Mouse (Mus musculus): ENCODE measurements around the gene Gm49325. TPM values are rescaled to one million over a fixed set of nuclear protein-coding genes. Genes with fewer than 3 reads are reported as not detected.

The Gm49325 gene
- 5.2 and 11.3 TPM in 2 replicates for polyA plus RNA-seq (2015; fragmentation: Nextera tagmentation; extraction: Ambion mirVana)

DNA sequence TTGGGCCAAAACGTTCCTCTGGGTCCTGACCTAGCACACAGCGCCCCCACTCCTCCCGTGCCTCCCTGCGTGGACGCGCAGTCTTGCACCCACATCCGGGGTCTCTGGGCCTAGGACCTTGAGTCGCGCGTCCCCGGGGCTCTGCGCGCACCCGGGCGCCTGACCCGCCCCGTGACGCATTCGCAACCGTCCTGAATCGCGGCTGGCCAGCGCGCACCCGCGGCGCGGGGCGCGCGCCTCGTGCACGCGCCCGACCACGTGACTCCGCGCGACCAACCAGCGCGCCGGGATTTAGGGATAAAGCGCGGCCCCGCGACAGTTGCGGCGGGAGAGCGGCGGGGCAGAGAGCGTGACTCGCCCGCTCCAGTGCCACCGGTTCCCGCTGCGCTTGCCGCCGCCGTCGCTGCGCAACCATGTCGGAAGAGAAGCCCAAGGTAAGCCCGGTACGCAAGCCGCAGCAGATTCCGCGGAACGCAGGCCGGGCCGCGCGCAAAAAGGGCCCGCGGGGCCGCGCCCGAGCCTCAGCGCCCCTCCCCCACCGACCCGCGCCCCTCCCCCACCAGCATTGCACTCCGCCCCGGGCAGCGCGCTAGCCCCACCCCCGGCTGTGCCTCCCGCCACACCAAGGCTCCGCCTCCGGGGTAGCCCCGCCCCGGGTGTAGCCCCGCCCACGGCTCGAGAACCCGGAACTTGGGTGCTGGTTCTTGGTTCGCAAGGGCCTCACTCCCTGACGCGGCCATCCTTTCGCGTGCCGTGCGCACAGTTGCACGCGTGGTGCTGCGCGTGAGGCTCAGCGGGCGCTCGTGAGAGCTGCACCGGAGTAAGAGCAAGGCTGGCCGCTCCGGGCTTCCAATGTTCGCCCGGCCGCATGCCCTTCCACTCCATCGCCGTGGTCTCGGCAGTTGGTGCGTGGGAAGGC, at the start of gene Gm49325, which contains the start of gene Sumo3:
Gm49325 (plus strand) TSS at position 290 of the 919 bp plus-strand sequence.
Sumo3 (plus strand) TSS at position 190 of the 919 bp plus-strand sequence.

DNA sequence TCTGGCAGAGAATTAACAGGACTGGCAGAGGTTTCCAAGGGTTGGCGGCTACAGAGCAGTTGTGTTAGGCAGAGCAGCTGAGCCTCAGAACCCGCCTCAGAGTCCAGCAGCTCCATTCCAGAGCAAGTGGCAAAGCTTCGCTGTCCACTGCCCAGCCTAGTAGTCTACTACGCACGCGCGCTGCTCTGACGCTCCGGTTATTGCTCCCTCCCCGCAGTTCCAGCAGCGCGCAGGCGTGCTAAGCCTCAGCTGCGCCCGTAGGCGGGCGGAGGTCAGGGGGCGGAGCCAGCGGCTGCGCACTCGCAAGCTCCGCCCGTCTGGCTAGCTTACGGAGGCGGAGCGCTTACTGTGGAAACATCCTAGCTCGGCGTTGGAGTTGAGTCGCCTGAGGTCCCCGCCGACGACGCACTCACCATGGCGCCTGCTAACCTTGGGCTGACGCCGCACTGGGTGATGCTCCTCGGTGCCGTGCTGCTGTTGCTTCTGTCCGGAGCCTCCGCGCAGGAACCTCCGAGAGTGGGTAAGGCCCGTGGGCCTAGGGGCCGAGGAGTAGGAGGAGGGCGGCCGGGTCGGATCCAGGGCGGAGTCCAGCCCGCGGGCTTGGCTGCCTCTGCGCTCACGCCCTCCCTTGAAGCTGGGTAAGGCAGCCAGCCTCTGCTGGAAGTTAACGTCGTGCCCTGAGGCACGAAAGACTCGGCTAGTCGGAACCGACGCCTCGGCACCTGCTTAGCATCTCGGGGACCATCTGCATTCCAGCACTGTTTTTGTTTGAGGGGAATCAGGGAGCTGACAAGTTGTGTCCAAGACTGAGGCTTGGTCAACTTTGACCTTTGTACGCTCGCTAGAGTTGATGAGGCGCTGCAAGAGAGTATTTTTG, 24.4 kb upstream of the Gm49325 start, which contains the start of gene Pttg1ip:
Pttg1ip (plus strand) TSS at position 313 of the 877 bp plus-strand sequence.

DNA sequence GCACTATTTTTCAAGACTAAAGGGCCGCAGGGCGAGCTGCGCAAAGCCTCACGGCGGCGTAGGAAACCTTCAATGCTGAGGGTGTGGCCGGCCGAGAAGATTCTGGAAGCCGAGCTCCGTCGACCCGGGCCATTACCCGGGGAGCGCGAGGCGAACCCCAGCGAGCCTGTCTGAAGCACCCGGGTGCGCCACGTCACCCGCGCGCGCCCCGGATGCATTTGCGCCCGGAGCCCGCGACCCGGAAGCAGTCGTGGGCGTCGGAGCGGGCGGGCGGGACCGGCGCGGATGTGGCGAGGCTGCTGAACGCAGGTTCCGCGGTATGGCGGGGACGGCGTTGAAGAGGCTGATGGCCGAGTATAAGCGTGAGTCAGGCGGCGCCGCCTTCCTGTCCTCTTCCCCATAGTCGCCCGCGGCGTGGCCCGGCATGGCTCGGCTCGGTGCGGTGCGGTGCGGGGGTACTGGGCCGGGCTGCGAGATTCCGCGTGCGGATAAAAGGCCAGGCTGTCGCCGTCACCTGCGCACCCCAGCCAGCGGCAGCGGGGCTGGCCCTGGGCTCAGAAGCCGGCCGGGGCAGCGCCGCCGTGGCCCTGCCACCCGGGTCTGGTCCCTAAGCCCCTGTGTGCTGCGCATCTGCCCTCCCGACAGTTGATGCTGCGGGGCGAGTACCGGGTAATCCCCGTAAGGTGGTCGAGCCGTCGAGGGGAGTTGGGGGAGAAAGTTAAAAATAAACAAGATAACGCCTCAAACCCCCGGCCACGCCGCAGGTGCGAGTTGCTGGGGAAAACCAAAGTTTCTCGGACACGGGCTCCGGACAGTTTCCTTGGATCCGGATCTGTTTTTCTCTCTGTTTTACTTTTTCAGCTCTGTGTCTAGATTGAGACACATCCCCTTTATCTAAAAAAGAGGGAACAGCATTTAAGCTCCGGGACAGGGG, 16.3 kb downstream of the Gm49325 start, which contains the start of gene Ube2g2:
Ube2g2 (plus strand) TSS at position 221 of the 934 bp plus-strand sequence.

DNA sequence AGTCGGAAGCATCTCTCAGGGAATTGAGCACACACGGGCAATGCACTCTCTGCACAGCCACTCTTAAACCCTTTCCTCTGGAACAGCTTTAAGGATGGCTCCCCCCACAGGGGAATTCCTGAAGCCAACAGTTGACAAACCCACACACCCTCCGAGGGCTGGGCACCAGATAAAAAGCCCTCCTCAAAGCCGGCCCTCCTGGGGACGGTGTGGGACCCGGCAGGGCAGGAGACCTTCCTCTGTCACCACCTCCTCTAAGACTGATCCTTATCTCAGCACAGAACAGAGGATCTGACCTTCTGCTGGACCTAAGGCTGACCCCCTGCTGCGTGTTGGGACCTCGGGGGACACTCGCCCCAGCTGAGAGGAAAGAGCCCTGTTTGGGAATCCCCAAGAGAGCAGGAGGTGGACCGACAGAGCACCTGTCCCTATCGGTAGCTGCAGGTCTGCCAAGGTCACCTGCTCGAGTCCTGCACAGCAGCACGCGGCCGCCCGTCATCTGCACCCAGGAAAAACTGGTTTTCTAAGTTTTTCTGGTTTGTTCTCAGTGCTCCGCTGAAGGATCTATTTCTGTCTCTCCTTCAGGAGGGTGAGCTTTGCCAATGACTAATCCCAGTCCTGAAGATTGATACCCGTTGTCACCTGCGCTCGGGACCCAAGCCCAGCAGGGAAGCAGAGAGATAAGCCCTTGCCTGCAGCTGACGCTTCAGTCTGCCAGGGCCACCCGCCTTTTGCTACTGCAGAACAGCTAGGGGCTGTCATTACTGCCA, 80.1 kb downstream of the Gm49325 start, which contains the start of gene Tspear:
Tspear (plus strand) TSS at position 675 of the 770 bp plus-strand sequence.

DNA sequence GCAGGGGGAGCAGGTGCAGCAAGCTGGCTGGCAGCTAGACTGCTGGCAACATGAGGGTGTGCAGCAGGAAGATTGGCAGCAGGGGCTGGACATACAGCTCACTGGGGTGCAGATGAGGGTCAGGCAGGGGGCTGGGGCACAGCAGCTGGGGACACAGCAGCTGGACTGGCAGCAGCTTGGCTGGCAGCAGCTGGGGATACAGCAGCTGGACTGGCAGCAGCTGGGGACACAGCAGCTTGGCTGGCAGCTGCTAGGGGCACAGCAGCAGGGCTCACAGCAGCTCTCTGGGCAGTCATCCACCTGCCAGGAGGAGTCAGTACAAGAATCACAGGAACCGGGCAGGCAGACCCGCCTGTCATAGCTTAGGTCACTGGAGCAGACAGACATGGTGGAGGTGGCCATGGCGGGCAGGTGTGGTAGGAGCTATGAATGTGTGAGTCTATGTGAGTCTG, 84.4 kb downstream of the Gm49325 start, which contains the start of gene Gm19402:
Gm19402 (minus strand) TSS at position 402 of the 452 bp plus-strand sequence.

MicroRNA genes within 50 kb of the gene (microRNA counts, 519-probe panel; counts per million panel counts)
- 296 counts per million, percentile 58 among the panel's probes with 10 or more counts for microRNA mmu-miR-1930

Small RNAs within 50 kb of the gene (microRNA-seq; reads per million reads assigned to microRNA genes)
- gene Mir1930 = 6.8 to 11.4 reads per million in 2 experiments

Other genes starting within 250 kb of the Gm49325 start
- gene Adarb1, start 187.9 kb upstream of the Gm49325 start, polyA plus RNA-seq (2015; fragmentation: Nextera tagmentation; extraction: Ambion mirVana) = 2.7 and 2.8 TPM in 2 replicates
- 13.1 and 15.7 TPM in 2 replicates for gene Fam207a, start 90.4 kb upstream of the Gm49325 start, polyA plus RNA-seq (2015; fragmentation: Nextera tagmentation; extraction: Ambion mirVana)
- 1.6 and 1.8 TPM in 2 replicates for gene Itgb2, start 75.9 kb upstream of the Gm49325 start, polyA plus RNA-seq (2015; fragmentation: Nextera tagmentation; extraction: Ambion mirVana)
- 79.3 and 92.3 TPM in 2 replicates for gene Pttg1ip, start 24.5 kb upstream of the Gm49325 start, polyA plus RNA-seq (2015; fragmentation: Nextera tagmentation; extraction: Ambion mirVana)
- gene Sumo3, start 100 bp upstream of the Gm49325 start, polyA plus RNA-seq (2015; fragmentation: Nextera tagmentation; extraction: Ambion mirVana) = 133 and 146 TPM in 2 replicates
- 112 and 114 TPM in 2 replicates for gene Ube2g2, start 16.1 kb downstream of the Gm49325 start, polyA plus RNA-seq (2015; fragmentation: Nextera tagmentation; extraction: Ambion mirVana)
- 0.07 TPM in 1 of 2 replicates, not detected in the other for gene Tspear, start 80.4 kb downstream of the Gm49325 start, polyA plus RNA-seq (2015; fragmentation: Nextera tagmentation; extraction: Ambion mirVana)
- gene Gm19402, start 84.6 kb downstream of the Gm49325 start, polyA plus RNA-seq (2015; fragmentation: Nextera tagmentation; extraction: Ambion mirVana) = not detected in 2 replicates
- not detected in 2 replicates for gene Gm9508, start 91.0 kb downstream of the Gm49325 start, polyA plus RNA-seq (2015; fragmentation: Nextera tagmentation; extraction: Ambion mirVana)
- not detected in 2 replicates for gene Gm10272, start 100.4 kb downstream of the Gm49325 start, polyA plus RNA-seq (2015; fragmentation: Nextera tagmentation; extraction: Ambion mirVana)
- gene Gm10024, start 105.3 kb downstream of the Gm49325 start, polyA plus RNA-seq (2015; fragmentation: Nextera tagmentation; extraction: Ambion mirVana) = not detected in 2 replicates
- gene Gm10142, start 109.6 kb downstream of the Gm49325 start, polyA plus RNA-seq (2015; fragmentation: Nextera tagmentation; extraction: Ambion mirVana) = not detected in 2 replicates
- not detected in 2 replicates for gene Krtap12-1, start 114.4 kb downstream of the Gm49325 start, polyA plus RNA-seq (2015; fragmentation: Nextera tagmentation; extraction: Ambion mirVana)
- gene Gm10100, start 120.3 kb downstream of the Gm49325 start, polyA plus RNA-seq (2015; fragmentation: Nextera tagmentation; extraction: Ambion mirVana) = not detected in 2 replicates
- gene Gm18596, start 136.4 kb downstream of the Gm49325 start, polyA plus RNA-seq (2015; fragmentation: Nextera tagmentation; extraction: Ambion mirVana) = not detected in 2 replicates
- gene Gm9736, start 145.2 kb downstream of the Gm49325 start, polyA plus RNA-seq (2015; fragmentation: Nextera tagmentation; extraction: Ambion mirVana) = not detected in 2 replicates
- gene Gm3233, start 153.5 kb downstream of the Gm49325 start, polyA plus RNA-seq (2015; fragmentation: Nextera tagmentation; extraction: Ambion mirVana) = not detected in 2 replicates
- not detected in 2 replicates for gene Gm3238, start 165.1 kb downstream of the Gm49325 start, polyA plus RNA-seq (2015; fragmentation: Nextera tagmentation; extraction: Ambion mirVana)
- gene Gm7138, start 170.7 kb downstream of the Gm49325 start, polyA plus RNA-seq (2015; fragmentation: Nextera tagmentation; extraction: Ambion mirVana) = not detected in 2 replicates
- not detected in 2 replicates for gene Gm3250, start 176.3 kb downstream of the Gm49325 start, polyA plus RNA-seq (2015; fragmentation: Nextera tagmentation; extraction: Ambion mirVana)
- not detected in 2 replicates for gene Gm7137, start 182.0 kb downstream of the Gm49325 start, polyA plus RNA-seq (2015; fragmentation: Nextera tagmentation; extraction: Ambion mirVana)
- gene Gm9639, start 188.9 kb downstream of the Gm49325 start, polyA plus RNA-seq (2015; fragmentation: Nextera tagmentation; extraction: Ambion mirVana) = not detected in 2 replicates
- gene Gm19668, start 192.9 kb downstream of the Gm49325 start, polyA plus RNA-seq (2015; fragmentation: Nextera tagmentation; extraction: Ambion mirVana) = not detected in 2 replicates
- gene Gm9507, start 205.6 kb downstream of the Gm49325 start, polyA plus RNA-seq (2015; fragmentation: Nextera tagmentation; extraction: Ambion mirVana) = not detected in 2 replicates
- gene Gm2696, start 208.5 kb downstream of the Gm49325 start, polyA plus RNA-seq (2015; fragmentation: Nextera tagmentation; extraction: Ambion mirVana) = not detected in 2 replicates
- gene Krtap10-4, start 220.9 kb downstream of the Gm49325 start, polyA plus RNA-seq (2015; fragmentation: Nextera tagmentation; extraction: Ambion mirVana) = not detected in 2 replicates
- not detected in 2 replicates for gene Krtap10-10, start 229.8 kb downstream of the Gm49325 start, polyA plus RNA-seq (2015; fragmentation: Nextera tagmentation; extraction: Ambion mirVana)
- not detected in 2 replicates for gene Gm36176, start 240.6 kb downstream of the Gm49325 start, polyA plus RNA-seq (2015; fragmentation: Nextera tagmentation; extraction: Ambion mirVana)
- gene Gm10318, start 246.7 kb downstream of the Gm49325 start, polyA plus RNA-seq (2015; fragmentation: Nextera tagmentation; extraction: Ambion mirVana) = not detected in 2 replicates